Mouse (Mus musculus) embryonic fibroblast, embryonic 13.5 days (primary cell): ENCODE data around the gene 4933424G06Rik. TPM values are rescaled to one million over a fixed set of nuclear protein-coding genes. Genes with fewer than 3 reads are reported as not detected.
"Not testable (repeated sequence)": the region's sequence is repeated elsewhere in the genome, so short reads cannot be mapped to it uniquely, and the experiment has no call there.

Experiments
- H3K27ac ChIP-seq: 2 replicates; pipeline ENCODE4 v1.5.1; 2012; ENCODE audit warnings: low read length, control low read depth, inconsistent platforms; ENCODE audit not compliant: insufficient read depth
- H3K4me1 ChIP-seq: 2 replicates; pipeline ENCODE4 v1.6.1; 2011; ENCODE audit warnings: low read length; ENCODE audit not compliant: control insufficient read depth, insufficient read depth
- H3K4me3 ChIP-seq: 2 replicates; pipeline ENCODE4 v1.5.1; 2011; ENCODE audit warnings: mild to moderate bottlenecking, control low read depth, low read length; ENCODE audit not compliant: insufficient read depth
- CTCF ChIP-seq: IDR thresholded peaks from 2 replicates; pipeline ENCODE4 v1.5.1; 2011; ENCODE audit warnings: mild to moderate bottlenecking, control low read depth, low read length, moderate library complexity, borderline replicate concordance; ENCODE audit not compliant: insufficient read depth
- POLR2A ChIP-seq: IDR thresholded peaks from 2 replicates; pipeline ENCODE4 v1.6.1; 2011; ENCODE audit warnings: low read depth, mild to moderate bottlenecking, control low read depth, low read length, moderate library complexity
- polyA plus RNA-seq: library from polyadenylated mRNA; stranded (reverse); fragments of >200 nt; gene quantifications from 2 replicates; pipeline ENCODE4 v1.2.4, GENCODE M21; 2011; ENCODE audit warnings: low read depth; ENCODE audit not compliant: missing spikeins, insufficient read length

4933424G06Rik gene
- polyA plus RNA-seq, result 0.88 TPM in 1 of 2 replicates, not detected in the other

DNA sequence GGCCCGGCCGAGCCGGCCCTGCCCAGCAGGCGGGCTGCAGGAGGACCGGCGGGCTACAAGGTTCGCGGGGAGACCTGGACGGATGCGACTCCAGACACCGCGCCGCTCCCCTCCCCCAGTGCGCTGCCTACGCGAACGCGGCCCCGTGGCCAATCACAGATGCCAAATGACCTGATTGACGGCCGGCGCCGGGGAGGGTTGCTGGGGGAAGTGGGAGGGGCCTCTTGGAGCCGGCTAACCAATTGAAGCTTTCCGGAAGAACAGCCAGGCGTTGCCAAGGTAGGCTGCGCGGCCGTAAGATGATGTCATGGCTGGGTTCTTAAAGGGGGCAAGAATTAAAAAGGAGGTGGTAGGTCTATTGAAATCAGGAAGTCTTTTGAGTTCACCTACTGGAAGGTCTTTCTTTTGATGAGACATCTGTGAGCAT is at the start of gene 4933424G06Rik:
Gene 4933424G06Rik (plus strand): TSS at position 296 of the 427 bp plus-strand sequence.
- peak within 1 kb of the TSS; percentile 63 for H3K27ac ChIP-seq

DNA sequence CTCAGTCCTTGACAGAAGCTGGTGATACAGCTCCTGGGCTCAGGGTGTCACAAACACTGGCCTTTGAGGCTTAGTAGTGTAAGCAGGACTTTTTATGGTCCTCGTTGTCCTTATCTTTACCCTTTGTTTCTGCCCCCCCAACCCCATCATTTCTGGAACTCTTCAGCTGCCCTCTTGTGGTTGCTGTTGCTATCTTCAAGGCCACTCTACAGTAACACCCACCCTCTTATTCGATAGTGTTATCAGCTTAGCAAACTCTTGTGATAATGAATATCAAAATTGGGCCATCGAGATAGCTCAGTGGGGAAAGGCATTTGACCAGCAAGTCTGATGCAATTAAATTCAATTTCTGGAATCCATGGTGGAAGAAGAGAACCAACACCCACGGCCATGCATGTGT is 45.5 kb upstream of the 4933424G06Rik start:
- Histone ChIP-seq H3K4me3 (no peak overlapping the region), H3K27ac (no peak overlapping the region), H3K4me1 (no peaks in the 10 kb centered on the region)
- TF ChIP-seq POLR2A (no peak), CTCF (no peak)

More for the DNA sequence above, at the start of gene 4933424G06Rik:
- Histone ChIP-seq H3K4me1 (peaks cover 5% of the 10 kb centered on the region), H3K4me3 (peak within 1 kb of the TSS; percentile 94)
- TF ChIP-seq CTCF (no peak), POLR2A (peak; percentile 80)

DNA sequence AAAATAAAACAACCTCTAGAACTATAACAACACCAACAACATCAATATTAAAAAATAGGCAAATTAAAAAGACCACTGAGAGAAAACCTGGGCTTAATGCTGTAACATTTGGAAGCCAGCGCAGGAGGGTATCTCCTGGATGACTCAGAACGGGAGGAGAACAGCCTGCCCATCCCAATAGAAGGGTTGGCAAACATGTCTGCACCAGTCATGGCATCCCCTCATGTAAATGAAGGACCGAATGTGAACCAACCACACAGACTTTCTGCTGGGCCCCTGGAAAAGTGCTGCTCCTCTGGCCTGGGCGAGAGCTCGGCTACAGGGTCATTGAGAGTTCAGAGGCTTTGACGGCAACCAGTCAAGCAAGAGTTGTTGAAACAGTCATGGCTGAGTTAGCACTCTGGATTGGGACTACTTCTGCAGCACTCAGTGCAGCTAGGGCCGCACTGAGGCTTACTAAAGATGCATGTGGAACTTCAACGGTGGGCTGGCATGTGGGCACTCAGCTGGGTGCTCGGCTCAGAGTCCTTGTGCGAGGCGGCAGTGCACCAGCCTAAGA is 44.7 kb upstream of the 4933424G06Rik start:
- TF ChIP-seq POLR2A (no peak), CTCF (no peak)
- no peak overlapping the region for H3K4me3 ChIP-seq
- H3K27ac ChIP-seq, result no peak overlapping the region
- H3K4me1 ChIP-seq, result no peaks in the 10 kb centered on the region

DNA sequence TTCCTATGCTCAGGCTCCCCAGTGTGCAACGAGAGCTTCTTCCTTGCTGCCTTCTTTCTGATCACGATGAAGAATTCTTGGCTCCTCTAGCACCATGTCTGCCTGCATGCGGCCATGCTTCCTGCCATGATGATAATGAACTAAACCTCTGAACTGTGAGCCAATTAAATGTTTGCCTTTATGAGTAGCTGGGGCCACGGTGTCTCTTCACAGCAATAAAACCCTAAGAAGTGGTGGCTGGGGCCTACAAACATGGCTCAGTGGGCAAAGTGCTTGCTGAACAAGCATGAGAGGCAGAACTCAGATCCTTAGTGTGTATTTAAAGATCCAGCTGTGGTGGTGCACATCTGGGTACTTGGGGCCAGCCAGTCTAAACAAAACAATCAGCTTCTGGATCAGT is 44.0 kb upstream of the 4933424G06Rik start:
- H3K4me1 ChIP-seq, result no peaks in the 10 kb centered on the region
- H3K27ac ChIP-seq, result no peak overlapping the region
- no peak overlapping the region for H3K4me3 ChIP-seq
- no peak for TF ChIP-seq POLR2A
- no peak for TF ChIP-seq CTCF

DNA sequence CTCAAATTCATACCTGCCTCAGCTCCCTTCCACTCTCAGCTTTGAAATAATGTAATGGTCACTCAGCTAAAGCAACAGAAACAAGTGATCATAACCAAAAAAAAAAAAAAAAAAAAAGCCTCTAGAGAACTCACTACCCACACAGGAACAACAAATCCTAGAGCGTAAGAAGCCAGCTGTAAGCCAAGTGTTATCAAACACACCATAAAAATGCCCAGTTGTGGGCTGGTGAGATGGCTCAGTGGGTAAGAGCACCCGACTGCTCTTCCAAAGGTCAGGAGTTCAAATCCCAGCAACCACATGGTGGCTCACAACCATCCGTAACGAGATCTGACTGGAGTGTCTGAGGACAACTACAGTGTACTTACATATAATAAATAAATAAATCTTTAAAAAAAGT is 41.9 kb upstream of the 4933424G06Rik start:
- not testable (repeated sequence) for H3K4me3 ChIP-seq, H3K4me1 ChIP-seq, H3K27ac ChIP-seq

GRCm38 (mm10) chr1:36670256-36670655 is 39.7 kb upstream of the 4933424G06Rik start:
- no peak overlapping the region for H3K4me3 ChIP-seq
- H3K4me1 ChIP-seq, result peaks cover 4% of the 10 kb centered on the region; the same call in 1 of the 2 replicates
- TF ChIP-seq POLR2A, result no peak
- no peak for TF ChIP-seq CTCF
- no peak overlapping the region for H3K27ac ChIP-seq

DNA sequence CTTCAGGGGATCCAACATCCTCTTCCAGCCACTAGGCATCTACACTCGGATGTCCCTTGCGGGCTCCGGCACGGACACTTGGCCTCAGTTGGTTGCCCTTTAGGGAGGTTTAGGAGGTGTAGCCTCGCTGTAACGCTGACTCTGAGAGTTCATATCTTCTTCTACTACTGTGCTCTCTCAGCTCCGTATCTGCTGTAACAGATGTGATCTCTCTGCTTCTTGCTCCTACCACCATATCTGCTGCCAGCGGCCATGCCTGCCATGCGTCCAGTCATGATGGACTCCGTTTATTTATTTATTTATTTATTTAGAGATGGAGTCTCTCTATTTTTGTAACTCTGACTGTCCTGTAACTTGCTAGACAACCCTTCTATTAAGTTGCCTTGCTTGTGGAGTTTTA is 38.7 kb upstream of the 4933424G06Rik start:
- Histone ChIP-seq H3K27ac (no peak overlapping the region), H3K4me1 (peaks cover 4% of the 10 kb centered on the region; the same call in 1 of the 2 replicates), H3K4me3 (no peak overlapping the region)
- no peak for TF ChIP-seq POLR2A
- TF ChIP-seq CTCF, result no peak

- peak overlapping the region; percentile 81 for H3K27ac ChIP-seq
- peaks cover 4% of the 10 kb centered on the region; the same call in 1 of the 2 replicates for H3K4me1 ChIP-seq
- no peak overlapping the region for H3K4me3 ChIP-seq
- TF ChIP-seq CTCF, result no peak
- no peak for TF ChIP-seq POLR2A
Measured at GRCm38 (mm10) chr1:36672648-36673350, 37.1 kb upstream of the 4933424G06Rik start.

DNA sequence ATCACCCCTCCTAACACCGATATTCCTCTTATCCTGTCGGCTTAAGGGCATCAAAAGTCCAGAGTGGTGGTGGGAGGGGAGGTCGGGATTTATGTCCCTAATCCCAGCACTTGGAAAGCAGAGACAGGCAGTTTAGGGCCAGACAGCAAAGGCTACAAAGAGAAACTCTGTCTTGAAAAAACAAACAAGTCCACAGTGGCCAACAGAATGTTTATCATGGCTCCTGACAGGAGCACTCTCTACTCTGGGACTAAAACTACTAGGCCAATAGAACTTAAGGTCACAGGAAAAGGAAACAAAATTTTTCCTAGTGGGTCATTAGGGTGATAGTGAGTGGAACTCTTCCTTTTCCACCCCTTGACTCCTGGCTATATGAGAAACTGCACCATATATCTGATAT is 35.0 kb upstream of the 4933424G06Rik start:
- Histone ChIP-seq H3K27ac (no peak overlapping the region), H3K4me1 (peaks cover 4% of the 10 kb centered on the region; the same call in 1 of the 2 replicates), H3K4me3 (no peak overlapping the region)
- TF ChIP-seq POLR2A, result no peak
- TF ChIP-seq CTCF, result no peak

DNA sequence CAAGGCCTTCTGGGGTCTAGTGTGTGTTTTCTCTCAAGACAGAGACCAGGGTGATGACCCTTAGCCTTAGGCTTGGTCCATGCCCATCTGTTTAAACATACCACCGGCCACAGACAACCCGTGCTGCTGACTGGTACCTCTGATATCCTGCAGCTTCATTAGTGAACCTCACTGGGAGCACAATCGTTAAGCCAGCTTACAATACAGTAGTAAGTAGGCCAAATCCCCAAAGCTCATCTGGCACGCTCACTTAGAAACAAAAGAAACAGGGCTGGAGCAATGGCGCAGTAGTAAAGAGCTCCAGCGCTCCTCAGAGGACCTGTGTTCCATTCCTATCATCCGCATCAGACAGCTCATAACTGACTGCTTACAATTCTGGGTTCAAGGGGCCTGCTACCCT is 29.1 kb upstream of the 4933424G06Rik start:
- H3K4me3 ChIP-seq, result no peak overlapping the region
- TF ChIP-seq CTCF (no peak), POLR2A (no peak)
- no peaks in the 10 kb centered on the region for H3K4me1 ChIP-seq
- no peak overlapping the region for H3K27ac ChIP-seq
